Mouse (Mus musculus) cortical plate, adult 2 months (tissue): ENCODE results near the gene Mkln1. TPM values are rescaled to one million over a fixed set of nuclear protein-coding genes. Genes with fewer than 3 reads are reported as not detected.
A peak's percentile ranks its signal among the peaks of the same experiment; 100 is the strongest.
"Not testable (repeated sequence)": the region's sequence is repeated elsewhere in the genome, so short reads cannot be mapped to it uniquely, and the experiment has no call there.

Experiments
- H3K27ac ChIP-seq: fragments of 200-500 bp; 2 replicates; pipeline ENCODE4 v1.5.1; 2012; ENCODE audit warnings: low read length, control low read depth, inconsistent platforms; ENCODE audit not compliant: insufficient read depth
- H3K4me1 ChIP-seq: fragments of 200-500 bp; 2 replicates; pipeline ENCODE4 v1.6.1; 2011; ENCODE audit warnings: low read length; ENCODE audit not compliant: control insufficient read depth, insufficient read depth
- H3K4me3 ChIP-seq: fragments of 200-500 bp; 2 replicates; pipeline ENCODE4 v1.5.1; 2011; ENCODE audit warnings: mild to moderate bottlenecking, low read length, control low read depth; ENCODE audit not compliant: insufficient read depth
- CTCF ChIP-seq: fragments of 200-500 bp; IDR thresholded peaks from 2 replicates; pipeline ENCODE4 v1.5.1; 2011; ENCODE audit warnings: mild to moderate bottlenecking, control low read depth, low read length; ENCODE audit not compliant: insufficient read depth; ENCODE audit errors: extremely low read depth
- POLR2A ChIP-seq: fragments of 200-500 bp; IDR thresholded peaks from 2 replicates; pipeline ENCODE4 v1.6.1; 2011; ENCODE audit warnings: mild to moderate bottlenecking, low read length, control low read depth; ENCODE audit not compliant: insufficient read depth; ENCODE audit errors: extremely low read depth
- polyA plus RNA-seq: library from polyadenylated mRNA; depleted of rRNA; stranded (reverse); fragments of >200 nt; gene quantifications from 2 replicates; pipeline ENCODE4 v1.2.3, GENCODE M21; 2012

Mkln1 gene
- polyA plus RNA-seq, 1 experiment: 49.8 TPM

- TF ChIP-seq CTCF (no peak), POLR2A (no peak)
- H3K27ac ChIP-seq: no peak overlapping the region
- 0 out of 2 replicates have a peak, but pooled peaks cover 1% of the 10 kb centered on the region for H3K4me1 ChIP-seq
- H3K4me3 ChIP-seq: no peak overlapping the region
These were observed 139.6 kb downstream of the Mkln1 start for GRCm38 (mm10) chr6:31538112-31538511.

DNA sequence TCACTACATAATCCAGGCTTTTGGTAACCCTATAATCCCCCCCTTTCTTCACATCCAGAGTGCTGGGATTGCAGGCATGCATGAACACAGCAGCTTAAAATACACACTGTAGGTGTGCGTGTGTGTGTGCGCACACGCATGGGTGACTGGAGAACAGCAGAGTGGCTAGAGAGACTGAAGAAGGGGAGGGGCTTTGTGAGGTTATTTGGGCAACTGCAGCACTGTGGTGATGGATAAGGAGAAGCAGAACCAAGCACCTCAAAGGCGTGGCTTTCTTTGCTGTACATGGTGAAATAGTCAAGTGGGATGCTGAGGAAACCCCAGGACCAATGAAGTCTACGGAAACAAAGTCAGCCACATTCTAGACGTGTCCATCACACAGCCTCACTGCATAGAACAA, 141.5 kb downstream of the Mkln1 start:
- TF ChIP-seq CTCF (no peak), POLR2A (no peak)
- Histone ChIP-seq H3K4me3 (no peak overlapping the region), H3K4me1 (0 out of 2 replicates have a peak, but pooled peaks cover 1% of the 10 kb centered on the region), H3K27ac (no peak overlapping the region)

- Histone ChIP-seq H3K4me1 (no peaks in the 10 kb centered on the region), H3K4me3 (no peak overlapping the region), H3K27ac (no peak overlapping the region)
- no peak for TF ChIP-seq CTCF
- no peak for TF ChIP-seq POLR2A
These were observed 145.8 kb downstream of the Mkln1 start for GRCm38 (mm10) chr6:31544318-31544717.

DNA sequence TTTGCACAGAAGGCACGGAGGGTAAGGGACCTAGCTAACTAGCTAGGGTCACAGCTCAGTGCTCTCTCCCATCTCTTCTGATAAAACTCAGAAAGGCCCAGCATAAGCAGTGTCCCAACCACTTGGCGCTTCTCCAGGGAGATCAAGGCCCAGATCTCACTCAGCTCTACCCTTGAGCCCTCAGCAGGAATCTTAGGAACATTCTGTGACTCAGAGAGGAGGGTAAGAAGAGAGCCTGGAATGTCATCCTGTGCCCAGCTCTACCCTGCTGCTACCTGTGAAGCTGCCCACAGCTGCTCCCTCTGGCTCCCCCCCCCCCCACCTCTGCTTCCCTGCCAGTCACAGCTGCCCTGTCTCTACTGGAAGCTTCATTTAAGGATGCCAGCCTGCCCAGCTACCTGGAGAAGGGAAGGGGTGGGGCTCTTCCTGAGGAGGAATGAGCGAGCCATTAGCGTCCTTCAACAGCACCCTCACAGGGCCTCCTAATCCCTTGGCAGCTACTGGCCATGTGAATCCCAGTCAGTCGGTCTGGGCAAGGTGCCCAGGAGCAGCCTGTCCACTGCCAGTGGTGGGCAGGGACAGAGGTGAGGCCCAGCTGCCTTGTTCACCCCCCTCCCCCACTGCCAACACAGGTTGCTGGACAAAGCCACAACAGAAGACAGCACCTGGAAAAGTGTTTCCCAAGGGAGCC, 151.0 kb downstream of the Mkln1 start:
- Histone ChIP-seq H3K4me1 (no peaks in the 10 kb centered on the region), H3K4me3 (no peak overlapping the region), H3K27ac (no peak overlapping the region)
- TF ChIP-seq CTCF: no peak
- TF ChIP-seq POLR2A: no peak

- no peak overlapping the region for H3K27ac ChIP-seq
- TF ChIP-seq POLR2A: no peak
- no peak for TF ChIP-seq CTCF
- no peak overlapping the region for H3K4me3 ChIP-seq
- no peaks in the 10 kb centered on the region for H3K4me1 ChIP-seq
These were observed 152.5 kb downstream of the Mkln1 start for GRCm38 (mm10) chr6:31550876-31551532.

DNA sequence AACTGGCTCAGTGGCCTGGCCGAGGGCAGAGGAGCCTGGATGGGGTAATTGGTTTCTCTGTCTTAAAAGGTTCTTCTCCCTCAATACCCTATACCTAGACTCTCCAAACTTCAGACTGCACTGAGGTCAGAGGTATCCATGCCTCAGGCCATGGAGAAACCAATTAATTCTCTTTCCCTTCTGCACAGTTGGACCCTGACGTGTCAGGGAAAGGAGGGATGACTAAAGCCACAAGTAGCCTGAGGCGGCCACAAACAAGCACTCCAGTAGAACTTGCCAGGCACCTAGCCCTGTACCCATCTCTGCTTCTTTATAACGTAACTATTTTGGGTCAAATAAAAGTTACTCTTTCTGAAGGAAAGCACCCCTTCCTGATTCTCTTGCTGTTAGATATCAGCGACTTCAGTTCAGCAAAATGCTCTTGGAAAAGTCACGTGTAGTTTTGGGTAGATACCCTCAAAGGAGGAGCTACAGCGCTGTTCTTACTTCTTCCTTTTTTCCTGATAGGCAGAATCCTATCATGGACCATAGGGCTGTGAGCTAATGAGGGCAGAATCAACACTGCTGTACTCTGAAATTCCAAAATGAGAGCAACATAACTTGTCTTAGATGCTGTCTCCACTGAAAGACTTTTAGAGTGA, 158.0 kb downstream of the Mkln1 start:
- no peak overlapping the region for H3K27ac ChIP-seq
- no peaks in the 10 kb centered on the region for H3K4me1 ChIP-seq
- no peak overlapping the region for H3K4me3 ChIP-seq
- TF ChIP-seq POLR2A (no peak), CTCF (no peak)

DNA sequence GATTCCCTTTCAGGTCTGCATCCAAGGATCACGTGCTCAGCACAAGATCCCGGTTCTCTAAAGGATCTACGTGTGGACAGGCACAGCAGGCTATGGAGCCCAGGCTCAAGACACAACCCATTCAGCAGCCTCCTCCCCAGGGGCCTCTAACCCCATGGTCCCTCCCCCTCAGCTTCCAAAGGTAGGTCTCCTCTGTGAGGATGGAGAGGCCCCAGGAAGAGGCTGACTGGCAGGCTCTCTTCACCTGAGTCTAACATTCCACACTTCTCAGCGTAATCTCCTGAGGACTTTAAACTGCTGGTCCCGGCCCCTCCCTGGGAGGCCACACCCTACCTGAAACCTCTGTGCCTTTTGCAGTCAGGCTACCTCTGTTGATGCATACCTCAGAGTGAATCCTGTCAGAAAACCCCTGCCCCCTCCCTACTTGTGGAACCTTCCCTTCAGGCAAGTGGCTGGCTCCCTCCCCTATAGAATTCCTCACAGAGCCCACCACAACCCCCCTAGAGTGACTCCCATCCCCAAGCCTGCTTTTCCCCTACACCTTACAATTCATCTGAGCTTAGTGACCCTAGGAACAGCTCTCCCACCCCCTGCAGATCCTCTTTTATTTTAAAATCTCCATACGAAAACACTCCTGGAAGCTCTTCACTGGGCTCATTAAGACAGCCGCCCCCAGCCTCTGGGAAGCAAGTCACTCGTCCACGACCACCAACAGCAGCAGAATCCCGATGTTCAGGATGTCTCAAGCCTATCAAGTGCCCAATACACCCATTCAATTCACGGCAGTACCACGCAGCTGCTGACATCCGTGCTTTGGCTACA, 161.8 kb downstream of the Mkln1 start:
- TF ChIP-seq POLR2A: no peak
- no peak for TF ChIP-seq CTCF
- Histone ChIP-seq H3K4me1 (0 out of 2 replicates have a peak, but pooled peaks cover 2% of the 10 kb centered on the region), H3K4me3 (no peak overlapping the region), H3K27ac (no peak overlapping the region)

- H3K4me3 ChIP-seq: peak overlapping the region; percentile 48
- not testable (repeated sequence) for H3K4me1 ChIP-seq, H3K27ac ChIP-seq
These were observed 163.4 kb downstream of the Mkln1 start for GRCm38 (mm10) chr6:31561948-31562347.

GRCm38 (mm10) chr6:31562371-31563080, 164.0 kb downstream of the Mkln1 start:
- H3K4me1 ChIP-seq: peaks cover 4% of the 10 kb centered on the region
- no peak for TF ChIP-seq POLR2A
- no peak for TF ChIP-seq CTCF
- H3K27ac ChIP-seq: peak overlapping the region; percentile 25

More at GRCm38 (mm10) chr6:31562371-31563080, 164.0 kb downstream of the Mkln1 start:
- H3K4me3 ChIP-seq: peak overlapping the region; percentile 48
